Mouse (Mus musculus) myocyte (in vitro differentiated cells): ENCODE measurements around the gene Trappc3. TPM values are rescaled to one million over a fixed set of nuclear protein-coding genes. Genes with fewer than 3 reads are reported as not detected.

Experiments used
- H3K27me3 ChIP-seq: one replicate; pipeline ENCODE4 v1.6.1; 2011; ENCODE audit not compliant: control insufficient read depth, insufficient read depth, insufficient read length
- H3K36me3 ChIP-seq: one replicate; pipeline ENCODE4 v1.6.1; 2011; ENCODE audit not compliant: control insufficient read depth, insufficient read depth
- H3K4me2 ChIP-seq: one replicate; pipeline ENCODE4 v1.6.1; 2011; ENCODE audit warnings: low read depth, control low read depth
- H3K4me3 ChIP-seq: one replicate; pipeline ENCODE4 v1.5.1; 2011; ENCODE audit warnings: mild to moderate bottlenecking, control low read depth, moderate library complexity
- H3K79me2 ChIP-seq: one replicate; pipeline ENCODE4 v1.6.1; 2011; ENCODE audit not compliant: control insufficient read depth, insufficient read depth
- H3ac ChIP-seq: one replicate; pipeline ENCODE4 v1.6.1; 2011; ENCODE audit not compliant: control insufficient read depth, insufficient read length
- CEBPB ChIP-seq: IDR thresholded peaks from 2 replicates; pipeline ENCODE4 v1.6.1; 2011; ENCODE audit warnings: mild to moderate bottlenecking, moderate library complexity; ENCODE audit not compliant: poor library complexity, insufficient read depth, severe bottlenecking
- E2F4 ChIP-seq: IDR thresholded peaks from one replicate; pipeline ENCODE4 v1.6.1; 2011; ENCODE audit warnings: mild to moderate bottlenecking, control low read depth, moderate library complexity; ENCODE audit not compliant: insufficient read depth
- MAX ChIP-seq: IDR thresholded peaks from one replicate; pipeline ENCODE4 v1.6.1; 2011; ENCODE audit warnings: low read depth, mild to moderate bottlenecking, control low read depth
- MYOD1 ChIP-seq, 3 experiments: IDR thresholded peaks; one replicate each; pipeline ENCODE4 v1.6.1; 2011; ENCODE audit warnings: control low read depth in 2 of 3, low read depth in 2 of 3, mild to moderate bottlenecking in 2 of 3, moderate library complexity in 1 of 3; ENCODE audit not compliant: insufficient read length in 2 of 3, control insufficient read depth in 1 of 3
- MYOG ChIP-seq, 3 experiments: IDR thresholded peaks; one replicate each; pipeline ENCODE4 v1.6.1; 2011; ENCODE audit warnings: control low read depth in 2 of 3, low read depth in 2 of 3, mild to moderate bottlenecking in 2 of 3; ENCODE audit not compliant: insufficient read length in 2 of 3, control insufficient read depth in 1 of 3, insufficient read depth in 1 of 3
- POLR2A ChIP-seq: IDR thresholded peaks from one replicate; pipeline ENCODE4 v1.6.1; 2011; ENCODE audit warnings: low read depth, mild to moderate bottlenecking, control low read depth, moderate library complexity; ENCODE audit not compliant: insufficient read length
- POLR2AphosphoS2 ChIP-seq: IDR thresholded peaks from one replicate; pipeline ENCODE4 v1.6.1; 2011; ENCODE audit warnings: low read depth, control low read depth; ENCODE audit not compliant: insufficient read length
- REST ChIP-seq: IDR thresholded peaks from one replicate; pipeline ENCODE4 v1.6.1; 2011; ENCODE audit warnings: mild to moderate bottlenecking, control low read depth, moderate library complexity; ENCODE audit not compliant: insufficient read depth, insufficient read length
- SRF ChIP-seq: IDR thresholded peaks from one replicate; pipeline ENCODE4 v1.6.1; 2011; ENCODE audit warnings: low read depth; ENCODE audit not compliant: control insufficient read depth, insufficient read length
- TCF12 ChIP-seq: IDR thresholded peaks from one replicate; pipeline ENCODE4 v1.6.1; 2011; ENCODE audit warnings: mild to moderate bottlenecking, control low read depth; ENCODE audit not compliant: poor library complexity, insufficient read depth, severe bottlenecking
- TCF3 ChIP-seq: IDR thresholded peaks from one replicate; pipeline ENCODE4 v1.6.1; 2011; ENCODE audit warnings: low read depth, control low read depth; ENCODE audit not compliant: insufficient read length
- USF1 ChIP-seq: IDR thresholded peaks from one replicate; pipeline ENCODE4 v1.6.1; 2011; ENCODE audit warnings: low read depth, mild to moderate bottlenecking, control low read depth, moderate library complexity
- polyA plus RNA-seq: library from polyadenylated mRNA; unstranded; fragments of >200 nt; fragmentation: generic; extraction: Trizol; gene quantifications from one replicate; pipeline ENCODE4 v1.2.1, GENCODE M21; 2012; ENCODE audit warnings: missing spikeins

Trappc3 gene
- polyA plus RNA-seq, 1 experiment: 84.1 TPM

DNA sequence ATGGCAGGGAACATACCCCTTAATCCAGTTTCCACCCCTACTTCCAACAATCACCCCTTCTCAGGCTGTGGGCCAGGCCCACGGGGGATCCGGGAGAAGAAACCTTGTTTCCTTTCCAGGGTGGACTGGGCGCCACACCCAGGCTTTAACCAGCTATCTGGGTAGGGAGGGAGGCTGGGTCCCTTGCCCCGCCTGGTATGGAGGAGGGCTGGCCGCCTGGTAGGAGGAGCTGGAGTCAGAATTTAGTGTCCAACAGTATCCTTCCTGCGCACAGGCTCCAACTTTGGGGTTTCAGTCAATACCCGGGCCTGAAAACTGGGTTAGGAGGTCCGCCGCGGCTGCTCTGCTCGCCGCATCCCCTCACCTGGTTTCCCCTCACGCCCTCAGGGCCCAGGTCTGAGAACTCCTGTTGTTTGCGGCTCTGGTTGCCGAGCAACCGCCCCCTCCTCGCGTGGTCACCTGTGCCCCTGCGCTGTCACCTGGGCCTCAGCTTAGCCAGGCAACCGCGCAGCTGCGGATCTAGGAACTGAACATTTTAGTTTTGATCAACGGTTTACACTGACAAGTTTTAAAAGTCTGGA is 63.2 kb downstream of the Trappc3 start, which contains the start of gene Tekt2:
Gene Tekt2 (minus strand): TSS at position 408 of the 581 bp plus-strand sequence.
- no peak within 1 kb of the TSS for H3K4me3 ChIP-seq
- no peak within 1 kb of the TSS for H3ac ChIP-seq
- TF ChIP-seq TCF3 (no peak), CEBPB (no peak), SRF (no peak), POLR2AphosphoS2 (no peak), MAX (no peak), REST (no peak), E2F4 (no peak), MYOD1 (IDR thresholded peaks at IDR 0.05; ENCODE audit: control insufficient read depth in 1 of 3, insufficient read length in 2 of 3, low read depth in 2 of 3) (no peak), POLR2A (no peak), TCF12 (no peak), USF1 (no peak), MYOG (IDR thresholded peaks at IDR 0.05; ENCODE audit: control insufficient read depth in 1 of 3, insufficient read depth in 1 of 3, insufficient read length in 2 of 3, low read depth in 2 of 3) (no peak)

More for the DNA sequence above, 63.2 kb downstream of the Trappc3 start, which contains the start of gene Tekt2:
- peaks cover 8% of the 10 kb centered on the region for H3K79me2 ChIP-seq
- no peaks in the 10 kb centered on the region for H3K36me3 ChIP-seq
- no peaks in the 10 kb centered on the region for H3K27me3 ChIP-seq
- no peak within 1 kb of the TSS for H3K4me2 ChIP-seq

Other genes starting within 250 kb of the Trappc3 start
- gene Csf3r, start 237.8 kb upstream of the Trappc3 start, polyA plus RNA-seq: not detected
- 86.8 TPM for gene Mrps15, start 215.4 kb upstream of the Trappc3 start, polyA plus RNA-seq
- gene Oscp1, start 203.8 kb upstream of the Trappc3 start, polyA plus RNA-seq: 12.8 TPM
- gene Lsm10, start 165.7 kb upstream of the Trappc3 start, polyA plus RNA-seq: 50.5 TPM
- 25.9 TPM for gene Stk40, start 158.4 kb upstream of the Trappc3 start, polyA plus RNA-seq
- 28.6 TPM for gene Eva1b, start 114.6 kb upstream of the Trappc3 start, polyA plus RNA-seq
- gene Sh3d21, start 98.8 kb upstream of the Trappc3 start, polyA plus RNA-seq: 0.23 TPM
- gene Thrap3, start 59.6 kb upstream of the Trappc3 start, polyA plus RNA-seq: 56.6 TPM
- 236 TPM for gene Map7d1, start 6.0 kb upstream of the Trappc3 start, polyA plus RNA-seq
- 0.06 TPM for gene Col8a2, start 24.5 kb downstream of the Trappc3 start, polyA plus RNA-seq
- gene Adprhl2, start 59.4 kb downstream of the Trappc3 start, polyA plus RNA-seq: 31.5 TPM
- gene Tekt2, start 63.4 kb downstream of the Trappc3 start, polyA plus RNA-seq: 0.49 TPM
- 4.5 TPM for gene Ago3, start 167.2 kb downstream of the Trappc3 start, polyA plus RNA-seq
- 8.4 TPM for gene Ago1, start 206.3 kb downstream of the Trappc3 start, polyA plus RNA-seq